Mouse (Mus musculus): ENCODE data around the gene Gm49601. TPM values are rescaled to one million over a fixed set of nuclear protein-coding genes. Genes with fewer than 3 reads are reported as not detected.

The Gm49601 gene
- polyA plus RNA-seq, 1 experiment: 69.6 TPM

DNA sequence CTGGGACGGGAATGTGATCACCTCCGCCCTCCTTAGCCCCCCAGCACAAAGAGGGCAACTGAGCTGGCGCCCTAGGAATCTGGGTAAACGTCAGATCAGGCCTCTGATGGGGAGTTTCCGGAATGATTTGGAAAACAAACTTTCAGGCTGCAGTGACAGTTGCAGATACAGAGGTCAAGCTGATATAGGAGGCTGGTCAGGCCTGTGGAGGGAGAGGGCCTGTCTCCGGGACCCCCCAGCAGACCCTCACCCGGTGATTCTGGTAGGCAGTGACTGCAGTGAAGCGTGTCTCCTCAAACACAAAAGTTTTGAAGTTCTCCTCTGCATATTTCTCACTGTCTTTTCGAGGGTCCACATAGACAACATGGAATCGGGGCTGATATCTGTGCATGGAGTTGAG, 43.1 kb downstream of the Gm49601 start:
- Histone ChIP-seq H3K27me3 (ENCODE audit: control insufficient read depth, insufficient read depth, low read length) (peaks cover 8% of the 10 kb centered on the region; the same call in 1 of the 2 replicates), H3K4me3 (replicated peaks; ENCODE audit: insufficient read depth, low read depth, low read length) (no peak overlapping the region), H3K4me1 (ENCODE audit: control insufficient read depth, insufficient read depth, low read length) (no peaks in the 10 kb centered on the region), H3K27ac (ENCODE audit: insufficient read depth, low read length) (no peak overlapping the region)
- no peak for DNase-seq
- TF ChIP-seq POLR2A (IDR thresholded peaks at IDR 0.05; ENCODE audit: borderline replicate concordance, insufficient read depth, low read length) (no peak), CTCF (IDR thresholded peaks at IDR 0.05; ENCODE audit: borderline replicate concordance, insufficient read depth, low read depth, low read length) (no peak)
- 47% methylated on average over 10 of the region's 10 CpGs for WGBS

DNA sequence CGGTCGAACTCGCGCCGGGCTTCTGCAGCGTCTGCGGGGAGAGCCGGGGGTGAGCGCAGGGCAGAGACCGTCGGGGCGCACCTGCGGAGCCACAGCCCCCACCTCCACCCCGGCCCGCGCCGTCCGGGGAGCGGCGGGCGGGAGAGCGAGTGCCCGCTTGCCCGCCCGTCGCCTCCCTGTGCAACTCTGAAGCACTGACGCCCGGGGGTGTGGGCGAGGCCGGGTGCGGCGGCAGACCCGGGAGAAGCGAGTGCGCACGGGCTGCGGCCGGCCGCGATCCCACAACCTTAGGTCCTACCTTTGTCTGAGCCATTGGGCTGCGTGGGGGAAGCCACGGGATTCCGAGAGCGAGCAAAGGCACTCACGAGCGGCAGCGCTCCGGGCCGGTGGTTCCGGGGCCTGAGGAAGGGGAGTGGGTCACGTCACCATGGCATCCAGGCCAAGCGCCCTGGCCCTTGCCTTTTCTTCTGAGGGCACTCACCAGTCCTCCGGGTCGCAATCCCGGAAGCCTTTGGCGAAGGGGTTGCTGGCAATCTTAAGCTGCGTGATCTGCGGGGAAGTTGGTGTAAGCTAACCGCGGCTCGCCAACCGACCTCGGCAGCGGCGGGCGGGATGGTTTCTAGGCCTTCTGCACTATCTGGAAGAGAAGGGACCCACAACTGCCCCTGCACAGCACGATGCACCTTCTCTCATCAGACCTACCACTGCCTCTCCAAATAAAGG, 43.6 kb downstream of the Gm49601 start:
- Histone ChIP-seq H3K4me1 (ENCODE audit: control insufficient read depth, insufficient read depth, low read length) (no peaks in the 10 kb centered on the region), H3K27me3 (ENCODE audit: control insufficient read depth, insufficient read depth, low read length) (peaks cover 8% of the 10 kb centered on the region; the same call in 1 of the 2 replicates), H3K4me3 (replicated peaks; ENCODE audit: insufficient read depth, low read depth, low read length) (no peak overlapping the region), H3K27ac (ENCODE audit: insufficient read depth, low read length) (no peak overlapping the region)
- DNase-seq: no peak
- 3% methylated on average over 65 of the region's 67 CpGs for WGBS
- TF ChIP-seq POLR2A (IDR thresholded peaks at IDR 0.05; ENCODE audit: borderline replicate concordance, insufficient read depth, low read length) (no peak), CTCF (IDR thresholded peaks at IDR 0.05; ENCODE audit: borderline replicate concordance, insufficient read depth, low read depth, low read length) (no peak)

DNA sequence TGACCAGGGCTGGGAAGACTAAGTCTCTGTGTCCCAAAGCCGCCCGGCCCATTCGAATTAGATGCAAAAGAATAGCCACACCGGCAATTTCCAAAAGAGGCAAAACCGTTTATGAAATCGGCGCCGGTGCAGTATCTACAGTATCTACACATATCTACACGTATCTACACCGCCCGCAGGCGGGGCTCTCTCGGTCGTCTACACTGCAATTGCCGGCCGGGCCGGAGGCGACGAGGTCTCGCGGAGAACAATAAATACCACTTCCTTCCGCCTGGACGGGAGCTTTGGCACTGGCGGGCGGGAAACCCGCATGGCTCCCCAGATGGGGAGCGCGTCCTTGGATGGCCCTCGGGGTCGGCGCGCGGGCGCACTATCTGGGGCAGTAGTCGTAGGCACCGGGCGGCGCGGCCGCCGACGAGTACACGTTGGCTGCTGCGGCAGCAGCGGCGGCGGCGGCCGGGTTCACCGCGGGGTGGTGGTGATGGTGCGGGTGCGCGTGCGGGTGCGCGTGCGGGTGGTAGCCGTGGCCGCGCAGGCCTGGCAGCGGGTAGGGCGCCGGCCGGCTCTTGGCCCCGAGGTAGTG, 44.5 kb downstream of the Gm49601 start:
- Histone ChIP-seq H3K27ac (ENCODE audit: insufficient read depth, low read length) (no peak overlapping the region), H3K4me3 (replicated peaks; ENCODE audit: insufficient read depth, low read depth, low read length) (peak overlapping the region; percentile 20), H3K4me1 (ENCODE audit: control insufficient read depth, insufficient read depth, low read length) (no peaks in the 10 kb centered on the region), H3K27me3 (ENCODE audit: control insufficient read depth, insufficient read depth, low read length) (peaks cover 7% of the 10 kb centered on the region; the same call in 1 of the 2 replicates)
- TF ChIP-seq CTCF (IDR thresholded peaks at IDR 0.05; ENCODE audit: borderline replicate concordance, insufficient read depth, low read depth, low read length) (no peak), POLR2A (IDR thresholded peaks at IDR 0.05; ENCODE audit: borderline replicate concordance, insufficient read depth, low read length) (no peak)
- 1% methylated on average over 64 of the region's 66 CpGs for WGBS
- DNase-seq: no peak

DNA sequence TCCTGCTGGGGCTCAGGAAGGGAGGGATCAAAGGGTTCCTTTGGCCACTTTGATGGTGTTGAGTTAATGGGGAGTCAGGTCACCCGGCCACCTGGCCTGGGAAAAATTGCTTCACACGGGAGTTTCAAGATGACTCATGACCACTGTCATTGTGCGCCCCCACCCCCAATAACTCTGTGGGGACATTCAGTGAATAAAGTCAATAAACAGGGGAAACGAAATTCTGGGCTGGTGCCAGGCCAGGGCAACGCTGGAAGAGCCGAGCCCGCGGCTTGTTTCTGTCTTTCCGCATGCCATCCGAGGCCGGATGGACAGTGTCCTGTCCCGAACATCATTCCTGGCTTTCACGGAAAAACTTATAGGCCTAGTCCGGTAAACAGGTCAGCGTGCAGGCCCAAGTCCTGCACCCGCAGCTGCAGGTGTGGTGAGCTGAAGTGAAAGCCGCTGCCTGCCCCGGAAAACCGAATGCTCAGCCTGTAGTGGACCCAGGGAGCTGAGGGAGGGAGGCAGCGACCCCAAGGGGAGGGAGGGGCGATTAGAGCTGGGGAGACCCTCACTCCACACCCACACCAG, 45.1 kb downstream of the Gm49601 start:
- TF ChIP-seq POLR2A (IDR thresholded peaks at IDR 0.05; ENCODE audit: borderline replicate concordance, insufficient read depth, low read length): no peak
- TF ChIP-seq CTCF (IDR thresholded peaks at IDR 0.05; ENCODE audit: borderline replicate concordance, insufficient read depth, low read depth, low read length): no peak
- whole genome bisulfite sequencing: 10% methylated on average over 21 of the region's 21 CpGs
- peaks cover 6% of the 10 kb centered on the region; the same call in 1 of the 2 replicates for H3K27me3 ChIP-seq (ENCODE audit: control insufficient read depth, insufficient read depth, low read length)
- no peaks in the 10 kb centered on the region for H3K4me1 ChIP-seq (ENCODE audit: control insufficient read depth, insufficient read depth, low read length)
- H3K27ac ChIP-seq (ENCODE audit: insufficient read depth, low read length): no peak overlapping the region
- no peak for DNase-seq
- H3K4me3 ChIP-seq (replicated peaks; ENCODE audit: insufficient read depth, low read depth, low read length): no peak overlapping the region

DNA sequence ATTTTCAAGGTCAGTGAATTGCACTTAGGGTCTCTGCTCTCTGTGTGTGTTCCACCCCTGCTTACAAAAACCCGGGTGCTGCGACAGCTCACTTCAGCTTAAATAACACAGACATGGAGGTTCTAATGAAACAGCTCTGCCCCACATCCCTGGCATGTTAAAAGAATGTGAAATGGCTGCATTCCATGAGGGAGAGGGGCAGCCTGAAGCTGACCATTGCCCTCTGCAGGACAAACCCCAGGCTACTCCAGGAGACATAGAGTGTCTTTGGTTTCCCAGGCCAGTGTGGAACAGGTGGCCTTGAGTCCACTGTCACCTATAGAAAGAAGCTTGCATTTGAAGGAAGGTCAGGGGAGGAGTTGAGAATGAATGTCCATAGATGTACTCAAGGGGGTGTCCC, 45.8 kb downstream of the Gm49601 start:
- WGBS: 49% methylated on average over 2 of the region's 2 CpGs
- H3K4me3 ChIP-seq (replicated peaks; ENCODE audit: insufficient read depth, low read depth, low read length): no peak overlapping the region
- H3K4me1 ChIP-seq (ENCODE audit: control insufficient read depth, insufficient read depth, low read length): no peaks in the 10 kb centered on the region
- DNase-seq: no peak
- H3K27me3 ChIP-seq (ENCODE audit: control insufficient read depth, insufficient read depth, low read length): peaks cover 4% of the 10 kb centered on the region; the same call in 1 of the 2 replicates
- H3K27ac ChIP-seq (ENCODE audit: insufficient read depth, low read length): no peak overlapping the region
- TF ChIP-seq POLR2A (IDR thresholded peaks at IDR 0.05; ENCODE audit: borderline replicate concordance, insufficient read depth, low read length) (no peak), CTCF (IDR thresholded peaks at IDR 0.05; ENCODE audit: borderline replicate concordance, insufficient read depth, low read depth, low read length) (no peak)

DNA sequence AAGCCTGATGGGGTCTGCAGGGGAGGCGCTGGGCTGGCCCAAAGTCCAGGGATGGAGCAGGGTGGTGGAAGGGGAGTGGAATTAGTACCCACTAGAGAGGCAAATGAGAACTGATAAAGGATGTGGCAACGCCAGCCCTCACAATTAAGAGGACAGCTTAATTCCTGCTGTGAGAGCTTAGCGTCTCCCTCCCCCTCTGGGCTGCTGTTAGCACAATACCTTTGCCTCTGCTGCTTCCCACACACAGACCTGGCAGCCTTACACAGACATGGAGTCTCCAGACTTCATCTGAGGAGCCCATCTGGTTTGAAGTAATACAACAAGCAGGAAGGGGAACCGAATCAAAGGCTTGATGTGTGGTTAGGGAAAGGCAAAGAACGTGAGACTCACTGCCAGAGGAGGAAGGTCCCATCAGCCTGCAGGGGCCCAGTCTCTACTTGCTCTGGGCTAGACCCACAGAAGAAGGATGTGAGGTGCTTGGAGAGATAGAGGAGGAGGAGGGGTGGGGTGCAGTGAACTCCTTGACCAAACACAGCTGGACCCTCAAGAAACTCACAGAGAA, 48.5 kb downstream of the Gm49601 start:
- TF ChIP-seq POLR2A (IDR thresholded peaks at IDR 0.05; ENCODE audit: borderline replicate concordance, insufficient read depth, low read length): no peak
- no peak for TF ChIP-seq CTCF (IDR thresholded peaks at IDR 0.05; ENCODE audit: borderline replicate concordance, insufficient read depth, low read depth, low read length)
- H3K27ac ChIP-seq (ENCODE audit: insufficient read depth, low read length): no peak overlapping the region
- H3K4me3 ChIP-seq (replicated peaks; ENCODE audit: insufficient read depth, low read depth, low read length): no peak overlapping the region
- H3K4me1 ChIP-seq (ENCODE audit: control insufficient read depth, insufficient read depth, low read length): peaks cover 4% of the 10 kb centered on the region; the same call in 1 of the 2 replicates
- peaks cover 4% of the 10 kb centered on the region; the same call in 1 of the 2 replicates for H3K27me3 ChIP-seq (ENCODE audit: control insufficient read depth, insufficient read depth, low read length)
- no peak for DNase-seq
- 49% methylated on average over 5 of the region's 5 CpGs for WGBS

DNA sequence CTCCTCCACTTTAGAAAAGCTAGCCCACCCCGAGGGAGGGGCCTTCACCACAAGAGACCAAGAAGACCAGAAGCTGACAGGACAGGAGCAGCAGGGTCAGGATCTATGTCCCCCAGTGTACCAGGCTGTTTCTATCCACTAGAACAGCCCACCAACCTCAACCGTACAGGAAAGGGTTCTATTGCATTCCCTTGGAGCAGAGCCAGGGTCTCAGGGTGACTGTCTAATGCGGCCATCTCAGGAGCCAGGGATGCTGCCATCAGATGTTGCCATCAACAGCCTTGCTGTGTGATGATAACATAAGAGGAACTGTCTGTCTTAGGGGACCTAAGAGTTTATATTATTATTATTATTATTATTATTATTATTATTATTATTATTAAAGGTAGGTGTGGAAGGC, 49.2 kb downstream of the Gm49601 start:
- no peak for TF ChIP-seq CTCF (IDR thresholded peaks at IDR 0.05; ENCODE audit: borderline replicate concordance, insufficient read depth, low read depth, low read length)
- no peak for TF ChIP-seq POLR2A (IDR thresholded peaks at IDR 0.05; ENCODE audit: borderline replicate concordance, insufficient read depth, low read length)
- Histone ChIP-seq H3K27ac (ENCODE audit: insufficient read depth, low read length) (no peak overlapping the region), H3K27me3 (ENCODE audit: control insufficient read depth, insufficient read depth, low read length) (peaks cover 3% of the 10 kb centered on the region; the same call in 1 of the 2 replicates), H3K4me3 (replicated peaks; ENCODE audit: insufficient read depth, low read depth, low read length) (no peak overlapping the region), H3K4me1 (ENCODE audit: control insufficient read depth, insufficient read depth, low read length) (peaks cover 4% of the 10 kb centered on the region; the same call in 1 of the 2 replicates)
- 32% methylated on average over 3 of the region's 3 CpGs for WGBS
- DNase-seq: no peak

Measured in cerebellum, adult 2 months (tissue).